ENCODE assay signal across 16 mouse cellular contexts in the genomic region with DNA sequence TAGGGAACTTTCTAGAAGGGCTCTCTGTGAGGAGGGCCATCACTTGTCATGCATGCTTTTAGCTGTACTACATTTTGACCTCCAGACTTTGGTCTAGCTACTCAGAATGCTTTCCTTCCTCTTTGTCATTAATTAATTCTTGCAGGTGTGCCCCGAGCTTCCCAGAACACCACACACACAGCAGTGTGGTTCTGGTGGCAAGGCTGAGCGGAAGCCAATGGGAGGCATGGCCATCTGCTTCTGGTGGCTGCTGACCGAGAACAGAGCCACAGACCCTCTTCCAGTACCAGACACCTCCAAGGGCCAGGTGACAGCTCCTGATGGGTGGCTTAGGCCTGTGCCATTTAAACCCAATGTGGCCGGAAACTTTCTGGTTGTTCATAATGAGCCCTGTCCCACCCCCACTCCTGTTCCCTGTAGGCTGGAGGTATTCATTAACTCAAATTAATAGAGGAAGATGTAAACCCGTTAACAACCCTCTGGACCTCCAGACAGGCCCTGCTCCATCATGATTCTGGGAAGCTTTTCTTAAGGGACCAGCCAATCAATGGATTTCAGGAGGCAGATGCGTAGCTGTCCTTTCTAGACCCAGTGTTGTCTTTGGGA.
DNase-seq lines count a peak whose midpoint lies in the region; ATAC-seq lines count a peak whose summit lies in the region.
"Had no signal": no experiment of that assay in that cellular context is flagged by ENCODE, and none has a peak within 500 bp of the region (broad histone marks: within the 10 kb centered on the region; RNA-seq: fewer than 3 reads in every experiment).

No protein-coding gene starts in this region.

- DNase-seq in brain, adult 2 months (ENCODE audit: low read depth, low spot score): peak; percentile 88
- DNase-seq in cerebellum, adult 9-10 months: peak; percentile 92
- DNase-seq in kidney, adult 18-20 months: peak; percentile 78
- DNase-seq in kidney, postnatal 14 days: peak; percentile 62
- DNase-seq in urinary bladder, postnatal 4 days (ENCODE audit: low spot score in 2 of 2): no peak
- DNase-seq in ovary, postnatal 36 days (ENCODE audit: low spot score): no peak
- DNase-seq: adrenal gland, postnatal 36 days; gastrocnemius, postnatal 36 days; heart, postnatal 10 days; liver; lung, adult 18-20 months; lung, postnatal 36 days had no signal

- ATAC-seq in monocyte, adult 5-6 weeks (replicated peaks; ENCODE audit: insufficient number of reproducible peaks, low FRiP score, low TSS enrichment, poor library complexity, severe bottlenecking): no peak
- ATAC-seq: activated CD4-positive, CD25-positive, alpha-beta regulatory T cell, adult 4 months; forebrain, embryonic 13.5 days; intestine, embryonic 16.5 days had no signal

Comparison
In these comparisons a context has a peak if more than half of its experiments do, and no peak if none do; other contexts are left out.
1. DNase-seq: peak in brain, adult 2 months (single experiment), cerebellum, adult 9-10 months (single experiment), kidney, adult 18-20 months (single experiment) and kidney, postnatal 14 days (single experiment); none in urinary bladder, postnatal 4 days (0 of 2) and ovary, postnatal 36 days (single experiment).